Mouse (Mus musculus): ENCODE results near the gene Aldh18a1.
"Not testable (repeated sequence)": the region's sequence is repeated elsewhere in the genome, so short reads cannot be mapped to it uniquely, and the experiment has no call there.

The Aldh18a1 gene

GRCm38 (mm10) chr19:40581662-40582061, 6.6 kb downstream of the Aldh18a1 start:
- no peak for DNase-seq

- DNase-seq = no peak
Measured at GRCm38 (mm10) chr19:40580902-40581301, 7.4 kb downstream of the Aldh18a1 start.

GRCm38 (mm10) chr19:40575438-40575837, 12.8 kb downstream of the Aldh18a1 start:
- DNase-seq = peak; percentile 74

GRCm38 (mm10) chr19:40570726-40571125, 17.5 kb downstream of the Aldh18a1 start:
- DNase-seq = no peak

- DNase-seq = peak; percentile 45
Measured at GRCm38 (mm10) chr19:40567616-40568015, 20.6 kb downstream of the Aldh18a1 start.

- no peak for DNase-seq
Measured at GRCm38 (mm10) chr19:40563880-40564645, 24.2 kb downstream of the Aldh18a1 start.

GRCm38 (mm10) chr19:40561521-40561920, 26.7 kb downstream of the Aldh18a1 start:
- not testable (repeated sequence) for DNase-seq

GRCm38 (mm10) chr19:40556029-40556428, 32.2 kb downstream of the Aldh18a1 start:
- no peak for DNase-seq

- DNase-seq = no peak
Measured at GRCm38 (mm10) chr19:40555136-40555535, 33.1 kb downstream of the Aldh18a1 start.

- DNase-seq = no peak
Measured at GRCm38 (mm10) chr19:40554343-40554742, 33.9 kb downstream of the Aldh18a1 start.

- DNase-seq = peak; percentile 33
Measured at GRCm38 (mm10) chr19:40553849-40554248, 34.4 kb downstream of the Aldh18a1 start.

GRCm38 (mm10) chr19:40553014-40553789, 35.1 kb downstream of the Aldh18a1 start:
- DNase-seq = no peak

GRCm38 (mm10) chr19:40549516-40550135, 38.6 kb downstream of the Aldh18a1 start:
- no peak for DNase-seq

GRCm38 (mm10) chr19:40548796-40549515, 39.3 kb downstream of the Aldh18a1 start:
- no peak for DNase-seq

GRCm38 (mm10) chr19:40548386-40548785, 39.9 kb downstream of the Aldh18a1 start:
- no peak for DNase-seq

GRCm38 (mm10) chr19:40544856-40545255, 43.4 kb downstream of the Aldh18a1 start:
- peak; percentile 45 for DNase-seq

GRCm38 (mm10) chr19:40542776-40543175, 45.5 kb downstream of the Aldh18a1 start:
- DNase-seq = no peak

- no peak for DNase-seq
Measured at GRCm38 (mm10) chr19:40536526-40536925, 51.7 kb downstream of the Aldh18a1 start.

- no peak for DNase-seq
Measured at GRCm38 (mm10) chr19:40532525-40532924, 55.7 kb downstream of the Aldh18a1 start.

GRCm38 (mm10) chr19:40530323-40530722, 57.9 kb downstream of the Aldh18a1 start:
- no peak for DNase-seq

GRCm38 (mm10) chr19:40528254-40528653, 60.0 kb downstream of the Aldh18a1 start:
- no peak for DNase-seq

- no peak for DNase-seq
Measured at GRCm38 (mm10) chr19:40526367-40527014, 61.8 kb downstream of the Aldh18a1 start.
